Mouse (Mus musculus) heart, postnatal 36 days (tissue): ENCODE measurements around the gene Efcab5. TPM values are rescaled to one million over a fixed set of nuclear protein-coding genes. Genes with fewer than 3 reads are reported as not detected.
A peak's percentile ranks its signal among the peaks of the same experiment; 100 is the strongest.
"Not testable (repeated sequence)": the region's sequence is repeated elsewhere in the genome, so short reads cannot be mapped to it uniquely, and the experiment has no call there.

Source experiments
- DNase-seq, 2 experiments: peaks; one replicate each; pipeline ENCODE4 v3.0.0; 2021 to 2022
- intact Hi-C: fragments of 180-260 bp; cut with DNase I; formaldehyde crosslinking; loops from one replicate; pipeline ENCODE4 v1.15.1; 2025
- total RNA-seq, 2 experiments: library from RNA; stranded (reverse); gene quantifications; 2 replicates each; pipeline ENCODE4 v1.2.3; 2021

Gene Efcab5
- total RNA-seq, 2 experiments from 2014 or later = 0.31 to 0.73 TPM

- DNase-seq = no peak
- intact Hi-C loops = no loop called here
Observed at GRCm38 (mm10) chr11:77180886-77181285, 7.9 kb downstream of the Efcab5 start.

DNA sequence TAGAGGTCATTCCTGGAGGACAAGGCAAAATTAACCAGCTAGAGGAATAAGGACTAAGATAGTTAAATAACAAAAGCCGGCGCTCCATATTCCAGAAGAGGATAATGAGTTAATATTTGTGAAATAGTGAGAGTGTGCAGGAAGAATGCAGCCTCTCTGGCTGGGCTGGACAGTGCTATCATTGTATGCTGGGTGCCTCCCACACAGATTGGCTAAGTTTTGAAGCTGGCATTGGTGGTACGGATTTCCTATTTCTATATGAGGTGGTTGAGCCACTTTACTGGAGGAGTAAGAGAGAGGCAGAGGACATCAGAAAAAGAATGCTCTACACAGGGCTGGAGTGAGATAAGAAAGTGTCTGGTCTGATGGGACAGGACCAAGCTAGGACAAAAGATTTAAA lies 9.0 kb downstream of the Efcab5 start:
- DNase-seq = no peak
- intact Hi-C loops = no loop called here

GRCm38 (mm10) chr11:77174531-77174930 lies 14.2 kb downstream of the Efcab5 start:
- intact Hi-C loops = no loop called here
- no peak for DNase-seq

- intact Hi-C loops = no loop called here
- no peak for DNase-seq
Observed at GRCm38 (mm10) chr11:77173731-77174130, 15.0 kb downstream of the Efcab5 start.

DNA sequence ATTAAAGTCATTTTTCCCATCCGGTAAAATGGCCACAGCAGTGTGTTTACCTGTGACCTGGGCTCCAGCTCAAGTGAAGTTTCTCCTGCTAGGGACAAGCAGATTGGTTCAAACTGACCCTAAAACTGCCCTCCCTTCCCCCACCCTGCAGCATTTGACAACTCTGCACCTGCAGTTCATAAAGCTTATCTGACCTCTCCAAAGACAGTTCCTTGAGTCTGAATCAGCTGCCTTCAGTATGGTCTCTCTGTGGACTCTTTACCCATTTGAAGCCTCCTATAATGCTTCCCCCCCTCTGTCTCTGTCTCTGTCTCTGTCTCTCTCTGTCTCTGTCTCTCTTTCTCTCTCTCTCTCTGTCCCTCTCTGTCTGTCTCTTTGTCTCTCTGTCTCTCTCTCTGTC lies 28.0 kb downstream of the Efcab5 start:
- no peak for DNase-seq
- intact Hi-C loops = no loop called here

GRCm38 (mm10) chr11:77160341-77160740 lies 28.4 kb downstream of the Efcab5 start:
- DNase-seq = no peak
- intact Hi-C loops = no loop called here

GRCm38 (mm10) chr11:77154214-77154613 lies 34.6 kb downstream of the Efcab5 start:
- intact Hi-C loops = no loop called here
- DNase-seq = no peak

DNA sequence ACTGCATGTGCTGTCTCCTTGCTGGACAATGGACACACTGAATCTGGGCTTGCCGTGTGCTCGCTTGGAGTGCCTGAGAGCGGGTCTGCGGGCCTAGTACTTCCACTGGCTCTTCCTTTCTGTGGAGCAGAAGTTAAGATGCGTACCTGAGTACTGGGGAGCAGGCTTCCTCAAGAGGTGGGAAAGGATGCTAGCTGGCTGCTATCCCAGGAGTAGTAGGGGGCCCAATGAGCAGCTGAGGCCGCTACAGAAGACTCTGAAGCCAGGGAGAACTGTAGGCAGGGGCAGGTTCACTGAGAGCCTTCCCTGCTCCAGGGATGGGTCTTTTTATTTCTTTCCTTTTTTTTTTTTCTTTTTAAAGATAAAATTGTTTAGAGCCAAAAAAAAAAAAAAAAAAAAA lies 38.0 kb downstream of the Efcab5 start:
- intact Hi-C loops = no loop called here
- DNase-seq = no peak

- peak in 1 of 2 experiments; percentile 10 for DNase-seq
- intact Hi-C loops = not testable (repeated sequence)
Observed at GRCm38 (mm10) chr11:77149783-77150630, 38.8 kb downstream of the Efcab5 start.

DNA sequence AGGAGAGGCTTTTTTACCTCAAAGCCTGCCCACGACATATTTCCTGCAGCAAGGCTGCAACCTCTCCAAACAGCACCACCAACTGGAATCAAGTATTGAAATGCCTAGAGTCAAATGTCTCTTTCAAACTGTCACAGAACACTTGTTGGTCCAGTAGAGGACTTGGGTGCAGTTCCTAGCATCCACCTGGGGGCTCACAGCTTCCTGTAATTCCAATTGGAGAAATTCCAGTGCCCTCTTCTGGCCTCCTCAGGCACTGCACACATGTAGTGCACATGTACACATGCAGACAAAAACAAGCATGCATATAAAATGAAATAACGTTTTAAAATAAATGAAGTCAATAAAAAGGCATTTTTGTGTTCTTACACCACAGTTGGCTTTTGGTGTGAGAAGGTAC lies 40.0 kb downstream of the Efcab5 start:
- no peak for DNase-seq
- intact Hi-C loops = no loop called here

- intact Hi-C loops = no loop called here
Observed at GRCm38 (mm10) chr11:77147753-77148152, 41.0 kb downstream of the Efcab5 start.

GRCm38 (mm10) chr11:77145423-77145822 lies 43.3 kb downstream of the Efcab5 start:
- intact Hi-C loops = no loop called here
- DNase-seq = no peak

More at GRCm38 (mm10) chr11:77147753-77148152, 41.0 kb downstream of the Efcab5 start:
- no peak for DNase-seq

DNA sequence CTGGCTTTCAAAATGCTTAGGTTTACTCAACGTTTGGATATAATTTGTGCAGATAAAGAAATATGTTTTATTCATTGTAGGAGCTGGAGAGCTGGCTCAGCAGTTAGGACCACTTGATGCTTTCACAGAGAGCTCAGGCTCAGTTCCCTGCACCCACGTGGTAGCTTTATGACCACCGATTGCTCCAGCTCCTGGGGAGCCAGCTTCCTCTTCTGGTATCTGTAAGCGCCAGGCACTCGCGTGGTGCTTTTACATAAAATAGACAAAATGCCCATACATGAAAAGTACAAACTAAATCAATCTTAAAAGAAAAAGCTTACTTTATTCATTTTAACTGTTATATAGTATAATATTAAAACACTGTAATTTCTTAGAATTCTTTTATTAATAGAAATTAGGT lies 46.8 kb downstream of the Efcab5 start:
- intact Hi-C loops = no loop called here
- no peak for DNase-seq

- no peak for DNase-seq
- intact Hi-C loops = no loop called here
Observed at GRCm38 (mm10) chr11:77139976-77140375, 48.8 kb downstream of the Efcab5 start.

DNA sequence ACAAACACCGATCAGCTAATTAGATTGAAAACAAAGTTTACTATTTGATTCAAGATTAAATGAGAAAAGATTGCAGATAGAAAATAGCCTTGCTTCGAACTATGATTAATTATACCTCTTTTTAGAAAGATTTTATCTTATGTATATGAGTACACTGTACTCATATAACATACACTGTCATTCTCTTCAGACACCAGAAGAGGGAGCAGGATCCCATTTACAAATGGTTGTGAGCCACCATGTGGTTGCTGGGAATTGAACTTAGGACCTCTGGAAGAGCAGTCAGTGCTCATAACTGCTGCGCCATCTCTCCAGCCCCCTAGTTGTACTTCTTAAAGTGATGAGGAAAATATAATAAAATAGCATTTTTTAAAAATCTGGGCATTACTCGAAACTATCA lies 55.3 kb downstream of the Efcab5 start:
- no peak for DNase-seq
- intact Hi-C loops = no loop called here

DNA sequence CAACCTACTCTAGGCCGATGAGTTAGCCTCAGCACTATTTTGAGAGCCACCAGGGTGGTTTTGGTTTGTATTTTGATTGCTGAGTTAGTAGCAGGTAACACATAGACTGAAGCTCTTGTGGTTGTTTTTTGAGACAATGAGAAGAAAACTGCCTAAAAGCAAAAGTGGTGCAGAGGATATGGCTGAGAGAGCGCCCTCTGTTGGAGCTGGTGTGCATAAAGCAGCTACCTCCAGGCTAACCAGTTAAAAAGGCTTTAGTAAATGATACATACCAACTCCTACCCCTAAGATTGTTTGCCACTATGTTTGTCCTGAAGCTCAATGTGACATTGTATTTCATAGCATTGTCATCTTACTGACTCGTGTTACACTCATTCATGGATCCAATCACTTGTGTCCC lies 56.2 kb downstream of the Efcab5 start:
- intact Hi-C loops = no loop called here
- peak; percentile 14 to 25 for DNase-seq

DNA sequence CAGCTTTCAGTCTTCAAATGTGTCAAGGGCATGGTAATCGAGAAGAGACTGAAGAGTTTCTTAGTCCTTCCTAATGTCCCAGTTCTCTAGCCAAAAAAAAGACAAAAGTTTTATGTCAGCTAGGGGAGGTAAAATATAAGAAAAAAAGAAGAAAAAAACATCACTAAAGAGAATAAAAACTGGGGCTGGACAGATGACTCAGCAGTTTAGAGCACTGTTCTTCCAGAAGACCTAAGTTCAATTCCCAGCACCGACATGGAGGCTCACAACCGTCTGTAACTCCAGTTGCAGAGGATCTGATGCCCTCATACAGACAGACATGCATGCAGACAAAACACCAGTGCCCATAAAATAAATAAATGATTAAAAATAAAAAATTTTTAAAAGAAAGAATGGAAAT lies 60.2 kb downstream of the Efcab5 start:
- intact Hi-C loops = no loop called here

DNA sequence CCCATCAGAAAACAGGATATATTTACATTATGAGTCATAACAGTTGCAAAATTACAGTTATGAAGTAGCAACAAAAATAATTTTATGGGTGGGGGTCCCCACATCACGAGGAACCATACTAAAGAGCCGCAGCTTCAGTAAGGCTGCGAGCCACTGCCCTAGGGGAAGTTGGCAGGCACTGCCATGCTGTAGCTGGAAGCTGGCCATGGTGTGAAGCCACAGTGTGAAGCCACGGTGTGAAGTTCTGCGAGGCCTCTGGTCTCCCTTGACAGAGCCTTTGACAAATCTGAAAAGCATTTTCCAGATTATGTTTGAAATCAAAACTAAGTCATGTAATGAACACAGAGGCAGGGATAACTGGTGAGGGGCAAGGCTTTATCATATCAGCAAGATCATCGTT lies 77.6 kb downstream of the Efcab5 start:
- no peak for DNase-seq
- intact Hi-C loops = no loop called here

More for the DNA sequence above, 60.2 kb downstream of the Efcab5 start:
- DNase-seq = no peak

GRCm38 (mm10) chr11:77108442-77108841 lies 80.3 kb downstream of the Efcab5 start:
- intact Hi-C loops = loop anchor here (10.0 kb wide), 1 partner anchor 356 kb away; the partner anchor contains the start of gene Coro6

DNA sequence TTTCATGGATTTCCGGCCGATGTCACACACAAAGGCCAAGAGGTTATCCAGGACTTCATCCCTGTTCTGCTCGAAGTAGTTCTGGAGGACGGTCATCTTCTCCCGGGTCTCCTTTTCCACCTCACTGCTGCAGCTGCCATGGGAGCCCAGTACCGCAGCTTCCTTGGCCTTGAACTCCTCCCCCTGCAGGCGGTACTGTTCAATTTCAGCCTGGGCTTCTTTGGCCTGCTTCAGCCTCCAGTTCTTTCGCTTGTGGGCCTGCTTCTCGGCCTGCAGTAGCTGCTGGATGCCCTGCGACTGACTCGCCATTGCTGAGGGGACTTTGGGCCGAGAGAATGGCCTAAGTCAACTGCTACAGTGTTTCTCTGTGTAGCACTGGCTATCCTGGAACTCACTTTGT lies 80.9 kb downstream of the Efcab5 start:
- intact Hi-C loops = loop anchor here (10.0 kb wide), 1 partner anchor 357 kb away; the partner anchor contains the start of gene Coro6
- DNase-seq = not testable (repeated sequence)

More at GRCm38 (mm10) chr11:77108442-77108841, 80.3 kb downstream of the Efcab5 start:
- DNase-seq = no peak

- intact Hi-C loops = loop anchor here (10.0 kb wide), 1 partner anchor 358 kb away; the partner anchor contains the start of gene Coro6
- DNase-seq = no peak
Observed at GRCm38 (mm10) chr11:77106961-77107360, 81.8 kb downstream of the Efcab5 start.
